Mouse (Mus musculus) liver, embryonic 14.5 days (tissue): ENCODE data around the gene Tmcc1.

ENCODE experiments used
- CTCF ChIP-seq: IDR thresholded peaks from 2 replicates; pipeline ENCODE4 v1.5.1; 2016; ENCODE audit warnings: antibody characterized with exemption, low read depth, control low read depth
- EP300 ChIP-seq: IDR thresholded peaks from 2 replicates; pipeline ENCODE4 v1.6.1; 2016; ENCODE audit warnings: antibody characterized with exemption, low read depth

GRCm38 (mm10) chr6:115985622-115986021 is 207.7 kb downstream of the Tmcc1 start:
- TF ChIP-seq CTCF (no peak), EP300 (no peak)
